18 mouse cellular contexts compared by ENCODE assay signal in genomic region chr6:35173181-35173580, GRCm38 (mm10). TPM values are rescaled to one million over a fixed set of nuclear protein-coding genes. Genes with fewer than 3 reads are reported as not detected.
A peak's percentile ranks its signal among the peaks of the same experiment; 100 is the strongest.
DNase-seq lines count a peak whose midpoint lies in the region; TF ChIP-seq lines count a peak whose summit lies in the region.
"Had no signal": no experiment of that assay in that cellular context is flagged by ENCODE, and none has a peak within 500 bp of the region (broad histone marks: within the 10 kb centered on the region; RNA-seq: fewer than 3 reads in every experiment).

No protein-coding gene starts in this region.

- no peak overlapping the region for H3K9ac ChIP-seq in liver, adult 2 months (ENCODE audit: low read depth, low read length)
- no peak overlapping the region for H3K9ac ChIP-seq in CH12.LX (ENCODE audit: insufficient read depth, low read depth)
- H3K9ac ChIP-seq: embryonic facial prominence, embryonic 12.5 days had no signal

- dilution Hi-C loops in CH12.LX (cut with MboI; ENCODE audit: extremely low pct_ligation_motif_present, extremely low pct_unique_long_range_greater_than_20kb, low sequenced_read_pairs): no loop called here

- no peak overlapping the region for H3K4me3 ChIP-seq in heart, embryonic 10.5 days
- H3K4me3 ChIP-seq in liver, adult 2 months (ENCODE audit: insufficient read depth, low read depth, low read length): no peak overlapping the region
- H3K4me3 ChIP-seq in CH12.LX (replicated peaks in 1 of 3; ENCODE audit: low read depth in 2 of 3, low read length in 2 of 3, poor library complexity in 1 of 3): no peak overlapping the region
- H3K4me3 ChIP-seq: embryonic facial prominence, embryonic 10.5 days; embryonic facial prominence, embryonic 12.5 days had no signal

- no peaks in the 10 kb centered on the region for H3K36me3 ChIP-seq in heart, embryonic 10.5 days
- H3K36me3 ChIP-seq in liver, adult 2 months (ENCODE audit: control insufficient read depth, insufficient read depth, low read length): no peaks in the 10 kb centered on the region
- H3K36me3 ChIP-seq in CH12.LX (replicated peaks in 1 of 2; ENCODE audit: control insufficient read depth in 1 of 2, insufficient read depth in 1 of 2, low read length in 1 of 2): no peaks in the 10 kb centered on the region
- H3K36me3 ChIP-seq: embryonic facial prominence, embryonic 10.5 days; embryonic facial prominence, embryonic 12.5 days had no signal

- no peak for TF ChIP-seq CTCF in liver, adult 2 months (IDR thresholded peaks at IDR 0.05; ENCODE audit: low read depth, low read length)
- TF ChIP-seq CTCF in CH12.LX (conservative IDR thresholded peaks at IDR 0.05 in 1 of 2, IDR thresholded peaks at IDR 0.05 in 1 of 2; ENCODE audit: low read depth in 2 of 2, low read length in 2 of 2): no peak

- H3K4me2 ChIP-seq in CH12.LX (ENCODE audit: insufficient read depth, low read depth, poor library complexity, severe bottlenecking): no peak overlapping the region
- H3K4me2 ChIP-seq: embryonic facial prominence, embryonic 12.5 days had no signal

- H3K4me1 ChIP-seq in heart, embryonic 10.5 days: peaks cover 9% of the 10 kb centered on the region; the same call in 1 of the 2 replicates
- H3K4me1 ChIP-seq in liver, adult 2 months (ENCODE audit: control insufficient read depth, insufficient read depth, low read length): peaks cover 3% of the 10 kb centered on the region; the same call in 1 of the 2 replicates
- H3K4me1 ChIP-seq in CH12.LX (ENCODE audit: control insufficient read depth in 1 of 2, insufficient read depth in 2 of 2): peaks cover 4 to 16% of the 10 kb centered on the region in 2 experiments; a peak in 3 of 4 replicates
- H3K4me1 ChIP-seq: embryonic facial prominence, embryonic 12.5 days had no signal

- no peak for TF ChIP-seq RAD21 in CH12.LX (IDR thresholded peaks at IDR 0.05; ENCODE audit: low read depth, low read length)

- peaks cover 5% of the 10 kb centered on the region; the same call in 1 of the 2 replicates for H3K79me2 ChIP-seq in liver, adult 2 months (ENCODE audit: control insufficient read depth, insufficient read depth, low read length)
- H3K79me2 ChIP-seq in CH12.LX (replicated peaks; ENCODE audit: control insufficient read depth, extremely low read depth, insufficient read depth, poor library complexity, severe bottlenecking): peaks cover 5% of the 10 kb centered on the region; the same call in 1 of the 2 replicates

- in situ Hi-C loops in CH12.LX (cut with MboI; ENCODE audit: low pct_ligation_motif_present, low pct_unique_long_range_greater_than_20kb, low sequenced_read_pairs): loop anchor here (5.0 kb wide), 1 partner anchor 36 kb away; no protein-coding TSS in a partner anchor

- 82% methylated on average over 4 of the region's 4 CpGs for WGBS in heart, embryonic 10.5 days
- WGBS in liver, adult 2 months: 82% methylated on average over 4 of the region's 4 CpGs

- no peaks in the 10 kb centered on the region for H3K9me3 ChIP-seq in heart, embryonic 10.5 days
- no peaks in the 10 kb centered on the region for H3K9me3 ChIP-seq in CH12.LX (replicated peaks; ENCODE audit: low read length)
- H3K9me3 ChIP-seq: embryonic facial prominence, embryonic 10.5 days; embryonic facial prominence, embryonic 12.5 days had no signal

- no peak for TF ChIP-seq POLR2A in liver, adult 2 months (IDR thresholded peaks at IDR 0.05; ENCODE audit: extremely low read depth, insufficient read depth, low read length)
- TF ChIP-seq POLR2A in CH12.LX (IDR thresholded peaks at IDR 0.05; ENCODE audit: low read depth, low read length): no peak

- peak; percentile 51 for DNase-seq in heart, embryonic 10.5 days (ENCODE audit: low spot score)
- no peak for DNase-seq in heart, adult 18-20 months
- peak; percentile 14 for DNase-seq in liver, adult 2 months (ENCODE audit: extremely low read depth, low read depth, low spot score)
- DNase-seq in liver (no peak), CH12.LX (ENCODE audit: extremely low read depth) (peak; percentile 35), MN1 (ENCODE audit: low spot score) (no peak)
- no peak for DNase-seq in retina, embryonic 14.5 days (ENCODE audit: low spot score)
- DNase-seq: adrenal gland, adult 2 months; adrenal gland, postnatal 10 days; adrenal gland, postnatal 25 days; B cell, adult 2 months; cerebellum, adult 11-12 months; cerebellum, adult 2 months; cerebellum, adult 9-10 months; cerebellum, postnatal 10 days; cerebellum, postnatal 25 days had no signal

- no peaks in the 10 kb centered on the region for H3K27me3 ChIP-seq in heart, embryonic 10.5 days (ENCODE audit: insufficient read depth, poor library complexity, severe bottlenecking)
- no peaks in the 10 kb centered on the region for H3K27me3 ChIP-seq in liver, adult 2 months (ENCODE audit: control insufficient read depth, insufficient read depth, low read length)
- no peaks in the 10 kb centered on the region for H3K27me3 ChIP-seq in CH12.LX (replicated peaks)
- H3K27me3 ChIP-seq: embryonic facial prominence, embryonic 12.5 days had no signal

- TF ChIP-seq EP300 in CH12.LX (IDR thresholded peaks at IDR 0.05; ENCODE audit: low read length): no peak

- no peak overlapping the region for H3K27ac ChIP-seq in heart, embryonic 10.5 days
- H3K27ac ChIP-seq in liver, adult 2 months (replicated peaks; ENCODE audit: insufficient read depth, low read depth, low read length): no peak overlapping the region
- no peak overlapping the region for H3K27ac ChIP-seq in CH12.LX (ENCODE audit: insufficient read depth, low read depth)
- H3K27ac ChIP-seq: embryonic facial prominence, embryonic 10.5 days; embryonic facial prominence, embryonic 12.5 days had no signal

TF ChIP-seq in CH12.LX, 34 proteins besides CTCF, POLR2A, EP300 and RAD21:
- no peak for TF ChIP-seq USF1 (IDR thresholded peaks at IDR 0.05; ENCODE audit: low read depth, low read length)
- no peak for TF ChIP-seq HCFC1 (IDR thresholded peaks at IDR 0.05; ENCODE audit: low read depth, low read length)
- no peak for TF ChIP-seq ZKSCAN1 (IDR thresholded peaks at IDR 0.05; ENCODE audit: borderline replicate concordance, low read depth, low read length)
- TF ChIP-seq RCOR1 (conservative IDR thresholded peaks at IDR 0.05; ENCODE audit: low read depth, low read length): no peak
- TF ChIP-seq POLR2AphosphoS2 (IDR thresholded peaks at IDR 0.05; ENCODE audit: low read depth, low read length): no peak
- peak; percentile 49; the same call in 1 of the 2 replicates for TF ChIP-seq JUN (IDR thresholded peaks at IDR 0.05; ENCODE audit: insufficient read depth, low read depth, low read length)
- TF ChIP-seq TBP (conservative IDR thresholded peaks at IDR 0.05; ENCODE audit: low read depth, low read length): no peak
- TF ChIP-seq NELFE (IDR thresholded peaks at IDR 0.05; ENCODE audit: low read depth, low read length): no peak
- no peak for TF ChIP-seq MAX (IDR thresholded peaks at IDR 0.05; ENCODE audit: low read length)
- no peak for TF ChIP-seq GABPA (IDR thresholded peaks at IDR 0.05; ENCODE audit: insufficient replicate concordance, low read depth, low read length)
- peak; percentile 52; the same call in 1 of the 2 replicates for TF ChIP-seq BHLHE40 (IDR thresholded peaks at IDR 0.05; ENCODE audit: low read depth, low read length)
- no peak for TF ChIP-seq CHD2 (IDR thresholded peaks at IDR 0.05; ENCODE audit: low read length)
- TF ChIP-seq ZMIZ1 (IDR thresholded peaks at IDR 0.05; ENCODE audit: low read depth, low read length): no peak
- TF ChIP-seq MAZ (IDR thresholded peaks at IDR 0.05; ENCODE audit: low read depth, low read length): no peak
- TF ChIP-seq MEF2A (IDR thresholded peaks at IDR 0.05; ENCODE audit: borderline replicate concordance, low read depth, low read length): no peak
- TF ChIP-seq JUND (conservative IDR thresholded peaks at IDR 0.05; ENCODE audit: low read depth, low read length): peak; percentile 68
- TF ChIP-seq MYC (IDR thresholded peaks at IDR 0.05; ENCODE audit: low read depth, low read length): no peak
- no peak for TF ChIP-seq PAX5 (IDR thresholded peaks at IDR 0.05; ENCODE audit: low read length)
- TF ChIP-seq ZC3H11A (IDR thresholded peaks at IDR 0.05; ENCODE audit: low read depth, low read length): no peak
- TF ChIP-seq MXI1 (IDR thresholded peaks at IDR 0.05; ENCODE audit: low read depth, low read length): no peak

RNA-seq across cellular contexts. Expression of gene Nup205, which starts 4.0 kb away (rescaled TPM):
- 41.8 and 44.8 TPM in 2 replicates for polyA plus RNA-seq in heart, embryonic 10.5 days (2016; fragmentation: Nextera tagmentation; extraction: Ambion mirVana)
- 10 to 100 TPM; 15.7 to 18.7 TPM for total RNA-seq in heart, adult 18-20 months (2021)
- 9.5 and 10.6 TPM in 2 replicates for total RNA-seq in liver, adult 2 months (2014; rRNA removed)
- 4.2 and 6.4 TPM in 2 replicates for polyA plus RNA-seq in liver, adult 2 months (2012; rRNA removed)
- 82.0 and 93.0 TPM in 2 replicates for total RNA-seq in CH12.LX (2012; rRNA removed)
- 108 and 114 TPM in 2 replicates for total RNA-seq in CH12.LX (2014; rRNA removed)
- 103 and 121 TPM in 2 replicates for polyA plus RNA-seq in CH12.LX (2012; ENCODE audit: insufficient read length, low read depth)

RNA-seq across cellular contexts. Expression of gene Cnot4, which starts 39.7 kb away (rescaled TPM):
- polyA plus RNA-seq in heart, embryonic 10.5 days (2016; fragmentation: Nextera tagmentation; extraction: Ambion mirVana): 18.3 and 21.8 TPM in 2 replicates
- 10 to 100 TPM; 21.8 to 23.7 TPM for total RNA-seq in heart, adult 18-20 months (2021)
- 8.1 and 8.5 TPM in 2 replicates for total RNA-seq in liver, adult 2 months (2014; rRNA removed)
- 4.6 and 5.4 TPM in 2 replicates for polyA plus RNA-seq in liver, adult 2 months (2012; rRNA removed)
- total RNA-seq in CH12.LX (2012; rRNA removed): 6.0 and 7.7 TPM in 2 replicates
- total RNA-seq in CH12.LX (2014; rRNA removed): 7.5 and 8.7 TPM in 2 replicates
- polyA plus RNA-seq in CH12.LX (2012; ENCODE audit: insufficient read length, low read depth): 15.7 and 25.1 TPM in 2 replicates

Comparison
In these comparisons a context has a peak if more than half of its experiments do, and no peak if none do; other contexts are left out.
1. DNase-seq: peak in heart, embryonic 10.5 days (single experiment), liver, adult 2 months (single experiment) and CH12.LX (single experiment); none in heart, adult 18-20 months (0 of 2), liver (single experiment), retina, embryonic 14.5 days (single experiment) and MN1 (single experiment).